Mouse (Mus musculus) gastrocnemius, postnatal 4 days (tissue): ENCODE measurements around the gene Prss53. TPM values are rescaled to one million over a fixed set of nuclear protein-coding genes. Genes with fewer than 3 reads are reported as not detected.
"Not testable (repeated sequence)": the region's sequence is repeated elsewhere in the genome, so short reads cannot be mapped to it uniquely, and the experiment has no call there.

Source experiments
- DNase-seq, 2 experiments: peaks; one replicate each; pipeline ENCODE4 v3.0.0; 2021 to 2022; ENCODE audit warnings: low spot score in 2 of 2, mixed read lengths in 2 of 2
- total RNA-seq, 2 experiments: library from RNA; stranded (reverse); gene quantifications; 2 replicates each; pipeline ENCODE4 v1.2.3; 2021

The Prss53 gene
- total RNA-seq, 2 experiments from 2014 or later: 1.6 to 1.8 TPM

DNA sequence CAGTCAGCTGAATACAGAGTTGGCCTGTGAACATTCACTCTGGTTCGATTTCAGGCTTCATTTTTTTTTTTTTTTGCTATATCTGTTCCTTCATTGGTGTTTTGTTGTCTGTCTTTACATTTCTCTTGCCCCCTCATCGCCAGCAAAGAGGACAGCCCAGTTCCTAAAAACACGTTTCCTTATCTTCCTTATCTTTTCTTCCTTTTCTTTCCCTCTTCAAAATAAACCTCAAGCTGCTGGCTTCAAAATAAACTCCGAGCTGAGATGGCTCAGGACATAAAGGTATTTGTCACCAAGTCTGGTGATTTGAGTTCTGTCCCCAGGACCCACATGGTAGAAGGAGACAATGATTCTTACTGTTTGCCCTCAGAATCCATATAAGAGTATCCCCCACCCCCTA lies 22.2 kb upstream of the Prss53 start:
- no peak for DNase-seq

- peak; percentile 74 to 87 for DNase-seq
Observed at GRCm38 (mm10) chr7:127912190-127912871, 21.6 kb upstream of the Prss53 start, which contains the start of gene Kat8. Gene Kat8, plus strand, starts transcription at chr7:127912516.

- DNase-seq: no peak
Observed at GRCm38 (mm10) chr7:127908656-127909055, 17.9 kb upstream of the Prss53 start.

GRCm38 (mm10) chr7:127907939-127908338 lies 17.2 kb upstream of the Prss53 start:
- no peak for DNase-seq

GRCm38 (mm10) chr7:127903971-127904796 lies 13.4 kb upstream of the Prss53 start, which contains the start of gene Bckdk:
Gene Bckdk, plus strand, starts transcription at chr7:127904082.
- peak; percentile 70 to 78 for DNase-seq

- no peak for DNase-seq
Observed at GRCm38 (mm10) chr7:127901772-127902171, 11.0 kb upstream of the Prss53 start.

- no peak for DNase-seq
Observed at GRCm38 (mm10) chr7:127899997-127900396, 9.2 kb upstream of the Prss53 start.

DNA sequence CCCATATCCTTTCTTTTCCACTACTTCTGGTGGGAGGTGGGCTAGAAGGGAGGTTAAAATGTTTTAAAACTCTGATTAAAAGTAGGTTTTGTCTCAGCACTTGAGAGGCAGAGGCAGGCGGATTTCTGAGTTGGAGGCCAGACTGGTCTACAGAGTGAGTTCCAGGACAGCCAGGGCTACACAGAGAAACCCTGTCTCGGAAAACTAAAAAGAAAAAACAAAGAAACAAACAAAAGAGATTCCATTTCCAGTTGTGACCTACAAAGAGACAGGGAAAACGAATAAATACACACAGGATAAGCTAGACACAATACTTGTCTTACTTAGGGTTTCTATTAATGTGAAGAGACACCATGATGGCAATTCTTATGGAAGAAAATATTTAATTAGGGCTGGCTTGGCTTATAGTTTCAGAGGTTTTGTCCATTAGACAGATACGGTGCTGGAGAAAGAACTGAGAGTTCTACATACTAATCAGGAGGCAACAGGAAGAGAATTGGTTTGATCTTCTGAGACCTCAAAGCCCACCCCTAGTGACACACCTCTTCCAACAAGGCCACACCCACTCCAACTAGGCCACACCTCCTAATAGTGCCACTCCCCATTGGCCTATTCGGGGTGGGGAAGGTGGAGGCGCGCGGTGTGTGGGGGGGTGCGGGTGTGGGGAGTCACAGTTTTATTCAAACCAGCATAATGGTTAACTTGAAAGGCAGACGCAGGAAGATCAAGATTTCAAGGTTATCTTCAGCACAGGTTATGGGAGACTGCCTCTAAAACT lies 7.6 kb upstream of the Prss53 start:
- no peak for DNase-seq

DNA sequence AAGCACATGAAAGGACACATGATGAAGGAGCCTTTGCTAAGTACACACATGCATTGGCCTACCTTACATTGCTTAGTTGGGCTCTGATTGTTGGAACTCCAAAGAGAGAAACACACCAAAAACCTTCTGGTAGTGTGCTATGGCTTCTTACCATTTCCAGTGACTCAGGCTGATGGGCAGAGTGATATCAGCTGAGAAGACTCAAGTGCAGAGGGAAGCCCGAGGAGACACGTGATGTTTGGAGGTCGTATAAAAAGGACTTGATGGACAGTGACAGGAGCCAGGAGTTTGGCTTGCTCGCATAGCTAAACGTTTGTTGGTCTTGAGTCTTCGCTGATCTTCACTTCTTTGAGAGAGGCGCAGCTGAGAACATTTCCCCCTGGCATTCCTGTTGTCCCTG lies 6.8 kb upstream of the Prss53 start:
- DNase-seq: no peak

- DNase-seq: peak in 1 of 2 experiments; percentile 66
Observed at GRCm38 (mm10) chr7:127896384-127896783, 5.6 kb upstream of the Prss53 start.

- DNase-seq: not testable (repeated sequence)
Observed at GRCm38 (mm10) chr7:127895891-127896290, 5.1 kb upstream of the Prss53 start.

- peak; percentile 87 to 92 for DNase-seq
Observed at GRCm38 (mm10) chr7:127895442-127895841, 4.7 kb upstream of the Prss53 start, which contains the start of the genes Gm21974 and Vkorc1. Gene Gm21974, minus strand, starts transcription at chr7:127895454. Gene Vkorc1, minus strand, starts transcription at chr7:127895617.

- DNase-seq: no peak
Observed at GRCm38 (mm10) chr7:127894480-127894879, 3.7 kb upstream of the Prss53 start.

- no peak for DNase-seq
Observed at GRCm38 (mm10) chr7:127888821-127889220, 1.9 kb downstream of the Prss53 start.

GRCm38 (mm10) chr7:127887781-127888180 lies 3.0 kb downstream of the Prss53 start:
- no peak for DNase-seq

- no peak for DNase-seq
Observed at GRCm38 (mm10) chr7:127887191-127887590, 3.6 kb downstream of the Prss53 start.

DNA sequence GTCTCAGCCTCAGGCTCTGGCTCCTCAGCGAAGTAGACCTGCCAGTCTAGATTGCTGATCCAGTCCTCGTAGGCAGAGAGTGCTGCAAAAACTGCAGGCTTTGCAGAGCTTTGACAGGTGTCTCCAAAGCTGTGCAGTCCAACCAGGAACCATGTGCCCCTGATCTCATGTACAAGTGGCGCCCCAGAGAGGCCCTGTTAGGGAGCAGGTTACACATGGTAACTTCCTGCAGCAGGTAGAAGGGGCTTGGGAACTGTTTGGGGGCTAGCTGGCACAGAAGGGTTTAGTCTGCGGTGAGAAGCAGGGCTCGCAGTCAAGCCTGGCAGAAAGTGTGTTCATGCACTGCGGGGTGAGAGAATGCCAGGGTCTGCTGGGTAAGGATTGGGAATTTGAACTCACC lies 4.2 kb downstream of the Prss53 start:
- no peak for DNase-seq

DNA sequence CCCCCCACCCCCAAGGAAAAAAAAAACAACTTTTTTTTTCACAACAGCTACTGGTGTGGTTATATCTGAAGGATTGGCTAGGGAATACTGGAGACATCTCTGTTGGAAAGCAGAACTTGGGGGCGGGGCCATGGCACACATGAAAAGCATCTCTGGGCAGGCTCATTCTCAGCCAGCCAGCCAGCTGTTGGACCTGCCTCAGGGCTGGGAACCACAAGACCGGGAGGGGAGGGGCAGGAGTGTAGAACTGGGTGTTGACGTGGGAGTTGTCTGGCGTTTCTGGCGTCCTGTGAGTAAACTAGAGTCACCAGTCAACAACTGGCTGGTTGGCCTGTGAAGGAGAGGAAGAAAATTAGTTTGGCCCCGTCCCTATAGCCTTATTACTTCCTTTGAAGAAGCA lies 4.8 kb downstream of the Prss53 start:
- peak in 1 of 2 experiments; percentile 60 for DNase-seq

- DNase-seq: no peak
Observed at GRCm38 (mm10) chr7:127880431-127880830, 10.3 kb downstream of the Prss53 start.

DNA sequence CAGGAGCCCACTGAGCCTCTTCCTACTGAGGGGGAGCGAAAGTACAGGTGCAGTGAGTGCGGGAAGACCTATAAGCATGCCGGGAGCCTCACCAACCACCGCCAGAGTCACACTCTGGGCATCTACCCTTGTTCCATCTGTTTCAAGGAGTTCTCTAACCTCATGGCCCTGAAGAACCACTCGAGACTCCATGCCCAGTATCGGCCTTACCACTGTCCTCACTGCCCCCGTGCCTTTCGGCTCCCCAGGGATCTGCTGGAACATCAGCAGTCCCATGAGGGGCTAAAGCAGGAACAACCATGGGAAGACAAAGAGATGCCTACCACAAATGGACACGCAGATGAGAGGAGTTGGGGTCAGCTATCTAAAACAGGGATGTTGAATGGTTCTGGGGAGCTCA lies 11.5 kb downstream of the Prss53 start:
- no peak for DNase-seq
